Mouse (Mus musculus): ENCODE results near the gene Synj1. TPM values are rescaled to one million over a fixed set of nuclear protein-coding genes. Genes with fewer than 3 reads are reported as not detected.
A peak's percentile ranks its signal among the peaks of the same experiment; 100 is the strongest.

The Synj1 gene
- polyA plus RNA-seq, 1 experiment, result 51.6 TPM

DNA sequence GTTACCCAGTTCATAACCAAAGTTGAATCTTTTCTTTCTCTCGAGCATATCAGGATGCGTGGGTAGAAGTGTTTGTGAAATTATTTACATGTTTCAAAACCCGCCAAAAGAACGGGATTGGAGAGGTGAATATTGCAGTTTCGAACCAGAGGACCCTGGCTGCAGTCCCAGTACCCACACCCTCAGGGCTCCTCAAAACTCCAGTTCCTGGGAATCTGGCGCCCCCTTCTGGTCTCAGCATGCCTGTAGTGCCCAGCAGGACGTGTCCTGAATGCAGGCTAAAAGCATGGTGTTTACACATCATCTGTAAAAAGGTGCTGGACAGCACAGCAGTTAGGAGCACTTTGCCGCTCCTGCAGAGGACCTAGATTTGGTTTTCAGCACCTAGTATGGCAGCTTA, 34.4 kb upstream of the Synj1 start:
- peak; percentile 57 for DNase-seq
- H3K27me3 ChIP-seq (ENCODE audit: control insufficient read depth, insufficient read depth, low read length), result no peaks in the 10 kb centered on the region
- no peak overlapping the region for H3K27ac ChIP-seq (ENCODE audit: control insufficient read depth, insufficient read depth, low read length)
- no peaks in the 10 kb centered on the region for H3K36me3 ChIP-seq (ENCODE audit: control insufficient read depth, insufficient read depth, low read length)
- peaks cover 8% of the 10 kb centered on the region for H3K4me1 ChIP-seq (replicated peaks; ENCODE audit: control insufficient read depth, insufficient read depth, low read length)
- H3K4me3 ChIP-seq (ENCODE audit: control insufficient read depth, insufficient read depth, low read length), result no peak overlapping the region
- WGBS, result 82% methylated on average over 8 of the region's 8 CpGs
- no peak for TF ChIP-seq POLR2A (IDR thresholded peaks at IDR 0.05; ENCODE audit: control insufficient read depth, extremely low read depth, insufficient read depth, low read length, poor library complexity)
- 0 out of 2 replicates have a peak, but pooled peaks have one; percentile 28 for TF ChIP-seq CTCF (IDR thresholded peaks at IDR 0.05; ENCODE audit: borderline replicate concordance, control insufficient read depth, extremely low read depth, insufficient read depth, low read length, poor library complexity)

DNA sequence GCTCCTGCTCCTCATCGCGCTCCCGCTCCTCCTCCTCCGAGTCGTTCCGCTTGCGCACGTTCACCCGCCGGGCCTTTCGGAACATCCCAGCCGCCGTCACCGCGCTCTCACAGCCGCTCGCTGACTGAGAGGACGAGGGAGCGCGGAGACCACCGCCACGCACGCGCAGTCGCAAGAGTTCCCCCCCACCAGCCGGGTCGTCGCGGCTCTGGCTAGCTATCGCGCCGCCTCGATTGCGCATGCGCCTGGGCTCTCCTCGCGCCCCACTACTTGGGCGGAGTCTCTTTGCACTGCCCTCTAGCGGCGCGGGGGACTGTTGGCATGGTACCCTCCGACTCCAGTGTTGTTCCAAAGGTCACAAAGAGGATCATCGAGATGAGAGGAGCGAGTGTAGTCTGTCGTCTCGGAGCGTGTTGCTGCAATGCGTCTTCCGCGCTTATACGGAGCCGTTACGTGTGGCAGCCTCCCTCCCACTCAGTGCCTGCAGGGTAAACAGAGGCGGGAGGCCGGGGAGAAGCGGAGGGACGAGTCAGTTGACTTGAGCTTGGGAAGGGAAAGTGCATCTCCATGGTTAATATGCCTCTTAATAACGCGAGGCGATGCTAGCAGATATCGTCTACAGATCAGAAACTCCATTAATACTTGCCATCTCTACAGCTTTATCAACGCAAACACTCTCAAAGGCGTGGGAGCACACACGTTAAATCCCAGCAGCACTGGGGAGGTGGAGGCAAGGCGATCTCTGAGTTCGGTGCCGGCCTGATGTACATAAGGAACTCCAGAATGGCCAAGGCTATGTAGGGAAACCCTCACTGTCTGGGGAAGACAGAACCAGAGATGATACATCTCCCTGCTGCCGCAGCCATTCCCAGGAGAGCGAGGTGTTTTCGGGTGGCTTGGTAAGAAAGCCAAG, 33.4 kb upstream of the Synj1 start, which contains the start of gene Paxbp1:
Paxbp1 (minus strand) TSS at position 274 of the 913 bp plus-strand sequence.
- WGBS, result 2% methylated on average over 70 of the region's 70 CpGs
- Histone ChIP-seq H3K4me1 (replicated peaks; ENCODE audit: control insufficient read depth, insufficient read depth, low read length) (peaks cover 8% of the 10 kb centered on the region), H3K36me3 (ENCODE audit: control insufficient read depth, insufficient read depth, low read length) (no peaks in the 10 kb centered on the region), H3K4me3 (ENCODE audit: control insufficient read depth, insufficient read depth, low read length) (peak within 1 kb of the TSS; percentile 84), H3K27me3 (ENCODE audit: control insufficient read depth, insufficient read depth, low read length) (no peaks in the 10 kb centered on the region), H3K27ac (ENCODE audit: control insufficient read depth, insufficient read depth, low read length) (peak within 1 kb of the TSS; percentile 67)
- TF ChIP-seq CTCF (IDR thresholded peaks at IDR 0.05; ENCODE audit: borderline replicate concordance, control insufficient read depth, extremely low read depth, insufficient read depth, low read length, poor library complexity), result peak; percentile 95
- peak; percentile 88 for TF ChIP-seq POLR2A (IDR thresholded peaks at IDR 0.05; ENCODE audit: control insufficient read depth, extremely low read depth, insufficient read depth, low read length, poor library complexity)
- peak; percentile 99 for DNase-seq

DNA sequence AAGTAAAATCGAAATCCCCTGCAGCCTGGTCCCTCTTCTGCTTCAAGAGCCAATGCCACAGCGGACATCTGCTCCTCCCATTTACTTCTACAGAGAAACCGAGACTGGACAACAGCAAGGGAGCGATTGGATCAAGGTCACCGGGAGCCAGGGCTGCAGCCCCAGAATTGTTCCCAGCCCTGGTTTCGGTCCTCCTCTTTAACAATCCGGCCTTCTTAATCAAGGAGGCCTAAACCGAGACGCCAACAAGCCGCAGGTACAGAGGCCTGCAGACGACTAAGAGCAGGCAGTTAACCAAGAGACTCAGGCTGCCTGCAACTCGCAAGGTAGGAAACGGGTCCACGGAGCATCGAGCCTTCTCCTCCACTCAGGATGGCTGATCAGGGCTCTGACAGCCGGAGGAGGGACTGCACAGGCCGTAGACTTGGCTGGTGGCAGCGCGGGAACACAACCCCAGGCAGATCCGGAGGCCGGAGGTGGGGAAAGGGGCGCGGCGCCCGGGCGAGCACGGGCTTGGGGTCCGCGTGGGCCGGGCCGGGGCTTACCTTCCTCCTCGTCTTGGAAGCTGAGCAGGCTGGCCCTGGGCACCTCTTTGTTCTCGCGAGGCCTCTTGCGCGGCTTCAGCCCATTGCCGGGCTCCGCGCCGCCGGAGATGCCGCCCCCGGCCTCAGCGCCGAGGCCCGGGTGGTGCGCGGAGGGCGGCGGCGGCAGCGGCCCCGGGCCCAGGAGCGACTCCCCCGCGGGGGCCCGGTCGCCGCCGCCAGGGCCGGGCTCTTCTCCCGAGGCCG, 32.5 kb upstream of the Synj1 start:
- H3K27me3 ChIP-seq (ENCODE audit: control insufficient read depth, insufficient read depth, low read length), result no peaks in the 10 kb centered on the region
- peak; percentile 67 for DNase-seq
- H3K36me3 ChIP-seq (ENCODE audit: control insufficient read depth, insufficient read depth, low read length), result no peaks in the 10 kb centered on the region
- peaks cover 8% of the 10 kb centered on the region for H3K4me1 ChIP-seq (replicated peaks; ENCODE audit: control insufficient read depth, insufficient read depth, low read length)
- H3K4me3 ChIP-seq (ENCODE audit: control insufficient read depth, insufficient read depth, low read length), result peak overlapping the region; percentile 84
- peak overlapping the region; percentile 24 for H3K27ac ChIP-seq (ENCODE audit: control insufficient read depth, insufficient read depth, low read length)
- TF ChIP-seq CTCF (IDR thresholded peaks at IDR 0.05; ENCODE audit: borderline replicate concordance, control insufficient read depth, extremely low read depth, insufficient read depth, low read length, poor library complexity), result no peak
- TF ChIP-seq POLR2A (IDR thresholded peaks at IDR 0.05; ENCODE audit: control insufficient read depth, extremely low read depth, insufficient read depth, low read length, poor library complexity), result no peak
- WGBS, result under 1% methylated on average over 63 of the region's 63 CpGs

DNA sequence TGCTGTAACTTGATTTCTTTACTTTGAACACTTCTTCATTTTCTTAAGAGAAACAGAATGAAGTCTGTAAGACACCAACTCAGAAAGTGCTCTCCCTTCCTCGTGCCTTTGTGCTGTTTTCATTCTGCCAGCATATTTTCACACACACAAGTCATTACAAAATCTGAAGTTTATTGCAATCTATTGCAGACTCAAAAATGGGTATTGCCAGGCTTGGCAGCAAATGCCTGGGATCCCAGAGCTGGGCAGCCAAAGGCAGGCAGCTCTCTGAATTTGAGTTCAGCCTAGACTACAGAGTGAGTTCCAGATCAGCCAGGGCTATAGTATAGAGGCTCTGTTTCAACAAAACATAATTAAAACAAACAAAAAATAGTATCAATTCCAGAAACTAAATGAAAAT, 31.5 kb upstream of the Synj1 start:
- DNase-seq, result no peak
- TF ChIP-seq CTCF (IDR thresholded peaks at IDR 0.05; ENCODE audit: borderline replicate concordance, control insufficient read depth, extremely low read depth, insufficient read depth, low read length, poor library complexity) (no peak), POLR2A (IDR thresholded peaks at IDR 0.05; ENCODE audit: control insufficient read depth, extremely low read depth, insufficient read depth, low read length, poor library complexity) (no peak)
- WGBS, result 29% methylated on average over 1 of the region's 1 CpGs
- no peak overlapping the region for H3K27ac ChIP-seq (ENCODE audit: control insufficient read depth, insufficient read depth, low read length)
- peaks cover 8% of the 10 kb centered on the region for H3K4me1 ChIP-seq (replicated peaks; ENCODE audit: control insufficient read depth, insufficient read depth, low read length)
- H3K36me3 ChIP-seq (ENCODE audit: control insufficient read depth, insufficient read depth, low read length), result peaks cover 9% of the 10 kb centered on the region; the same call in 1 of the 2 replicates
- no peaks in the 10 kb centered on the region for H3K27me3 ChIP-seq (ENCODE audit: control insufficient read depth, insufficient read depth, low read length)
- H3K4me3 ChIP-seq (ENCODE audit: control insufficient read depth, insufficient read depth, low read length), result no peak overlapping the region

DNA sequence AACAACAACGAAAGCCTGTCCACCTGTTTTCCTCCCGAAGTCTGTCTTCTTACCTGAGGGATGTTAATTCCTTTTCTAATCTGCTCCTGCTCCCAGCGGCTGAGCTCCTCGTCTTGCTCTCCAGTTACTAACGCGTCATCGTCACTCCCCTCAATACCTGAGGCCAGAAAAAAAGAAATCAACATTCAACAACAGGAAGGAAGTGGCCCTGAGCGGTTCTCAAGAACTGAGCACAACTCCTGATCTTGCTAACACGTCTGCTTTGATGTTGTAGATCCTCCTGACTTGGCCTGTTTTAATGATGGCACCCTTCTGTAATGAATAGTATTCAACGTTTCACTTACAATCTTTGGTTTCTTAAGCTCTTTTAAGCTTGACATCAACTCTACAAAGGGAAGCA, 24.8 kb upstream of the Synj1 start:
- 86% methylated on average over 10 of the region's 10 CpGs for WGBS
- Histone ChIP-seq H3K27ac (ENCODE audit: control insufficient read depth, insufficient read depth, low read length) (no peak overlapping the region), H3K4me3 (ENCODE audit: control insufficient read depth, insufficient read depth, low read length) (no peak overlapping the region), H3K4me1 (replicated peaks; ENCODE audit: control insufficient read depth, insufficient read depth, low read length) (no peaks in the 10 kb centered on the region), H3K36me3 (ENCODE audit: control insufficient read depth, insufficient read depth, low read length) (peaks cover 72% of the 10 kb centered on the region), H3K27me3 (ENCODE audit: control insufficient read depth, insufficient read depth, low read length) (no peaks in the 10 kb centered on the region)
- DNase-seq, result no peak
- no peak for TF ChIP-seq POLR2A (IDR thresholded peaks at IDR 0.05; ENCODE audit: control insufficient read depth, extremely low read depth, insufficient read depth, low read length, poor library complexity)

DNA sequence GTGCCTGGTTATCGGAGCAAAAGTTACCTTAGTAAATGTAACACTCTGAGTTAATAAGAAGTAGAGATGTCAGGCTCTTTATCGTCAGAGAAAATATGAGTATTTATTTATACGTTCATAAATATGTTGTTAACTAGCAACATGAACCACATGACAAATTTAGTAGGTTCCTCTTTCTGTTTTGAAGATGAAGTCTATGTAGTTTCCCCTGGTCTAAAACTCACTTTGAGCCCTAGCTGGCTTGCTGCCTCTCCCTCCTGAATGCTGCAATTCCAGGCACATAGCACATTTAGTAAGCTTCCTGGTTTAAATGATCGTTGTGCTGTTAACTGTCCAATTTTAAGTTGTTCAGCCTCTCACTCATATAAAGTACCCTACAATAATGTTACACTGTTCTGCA, 19.6 kb upstream of the Synj1 start:
- no peaks in the 10 kb centered on the region for H3K27me3 ChIP-seq (ENCODE audit: control insufficient read depth, insufficient read depth, low read length)
- TF ChIP-seq CTCF (IDR thresholded peaks at IDR 0.05; ENCODE audit: borderline replicate concordance, control insufficient read depth, extremely low read depth, insufficient read depth, low read length, poor library complexity) (no peak), POLR2A (IDR thresholded peaks at IDR 0.05; ENCODE audit: control insufficient read depth, extremely low read depth, insufficient read depth, low read length, poor library complexity) (no peak)
- no peak overlapping the region for H3K4me3 ChIP-seq (ENCODE audit: control insufficient read depth, insufficient read depth, low read length)
- DNase-seq, result no peak
- 87% methylated on average over 4 of the region's 4 CpGs for WGBS
- H3K36me3 ChIP-seq (ENCODE audit: control insufficient read depth, insufficient read depth, low read length), result peaks cover 88% of the 10 kb centered on the region
- no peak overlapping the region for H3K27ac ChIP-seq (ENCODE audit: control insufficient read depth, insufficient read depth, low read length)
- H3K4me1 ChIP-seq (replicated peaks; ENCODE audit: control insufficient read depth, insufficient read depth, low read length), result no peaks in the 10 kb centered on the region

Data from thymus, adult 2 months (tissue).